Mouse (Mus musculus) liver, adult 2 months (tissue): Measurements from ENCODE around the gene Pde2a. TPM values are rescaled to one million over a fixed set of nuclear protein-coding genes. Genes with fewer than 3 reads are reported as not detected.

ENCODE experiments used
- DNase-seq: peaks from one replicate; pipeline ENCODE4 v3.0.0-alpha.2; 2011; ENCODE audit warnings: low read depth, low spot score; ENCODE audit errors: extremely low read depth
- H3K27ac ChIP-seq: fragments of 200-500 bp; replicated peaks from 2 replicates; pipeline ENCODE4 v1.5.1; 2012; ENCODE audit warnings: low read depth, mild to moderate bottlenecking, control low read depth, inconsistent platforms, low read length; ENCODE audit not compliant: insufficient read depth
- H3K27me3 ChIP-seq: fragments of 200-500 bp; 2 replicates; pipeline ENCODE4 v1.6.1; 2012; ENCODE audit warnings: mild to moderate bottlenecking, moderate library complexity, low read length, inconsistent platforms; ENCODE audit not compliant: control insufficient read depth, insufficient read depth
- H3K36me3 ChIP-seq: fragments of 200-500 bp; 2 replicates; pipeline ENCODE4 v1.6.1; 2012; ENCODE audit warnings: low read length, inconsistent platforms; ENCODE audit not compliant: control insufficient read depth, insufficient read depth
- H3K4me1 ChIP-seq: fragments of 200-500 bp; 2 replicates; pipeline ENCODE4 v1.6.1; 2011; ENCODE audit warnings: low read length; ENCODE audit not compliant: control insufficient read depth, insufficient read depth
- H3K4me3 ChIP-seq: fragments of 200-500 bp; 2 replicates; pipeline ENCODE4 v1.5.1; 2011; ENCODE audit warnings: low read depth, mild to moderate bottlenecking, control low read depth, low read length, moderate library complexity; ENCODE audit not compliant: insufficient read depth
- H3K79me2 ChIP-seq: fragments of 200-500 bp; 2 replicates; pipeline ENCODE4 v1.6.1; 2012; ENCODE audit warnings: inconsistent platforms, mild to moderate bottlenecking, low read length, moderate library complexity; ENCODE audit not compliant: control insufficient read depth, insufficient read depth
- H3K9ac ChIP-seq: fragments of 200-500 bp; 2 replicates; pipeline ENCODE4 v1.6.1; 2012; ENCODE audit warnings: low read depth, mild to moderate bottlenecking, control low read depth, inconsistent platforms, low read length
- CTCF ChIP-seq: fragments of 200-500 bp; IDR thresholded peaks from 2 replicates; pipeline ENCODE4 v1.5.1; 2011; ENCODE audit warnings: low read depth, low read length, control low read depth
- POLR2A ChIP-seq: fragments of 200-500 bp; IDR thresholded peaks from 2 replicates; pipeline ENCODE4 v1.6.1; 2011; ENCODE audit warnings: low read length, control low read depth; ENCODE audit not compliant: insufficient read depth; ENCODE audit errors: extremely low read depth
- WGBS: fragments of 180-500 bp; shearing (Covaris S2); methylation state at CpG from one replicate; pipeline ENCODE4 v1.1.7; 2018; 5-methylcytosine and 5-hydroxymethylcytosine counted together
- polyA plus RNA-seq: library from polyadenylated mRNA; depleted of rRNA; stranded (reverse); fragments of >200 nt; gene quantifications from 2 replicates; pipeline ENCODE4 v1.2.3, GENCODE M21; 2012; rRNA removed
- total RNA-seq: library from RNA; depleted of rRNA; stranded (reverse); fragments of >200 nt; gene quantifications from 2 replicates; pipeline ENCODE4 v1.2.3, GENCODE M21; 2014; rRNA removed

Gene Pde2a
- total RNA-seq (11.4 and 13.2 TPM in 2 replicates), polyA plus RNA-seq (7.7 and 7.9 TPM in 2 replicates)

DNA sequence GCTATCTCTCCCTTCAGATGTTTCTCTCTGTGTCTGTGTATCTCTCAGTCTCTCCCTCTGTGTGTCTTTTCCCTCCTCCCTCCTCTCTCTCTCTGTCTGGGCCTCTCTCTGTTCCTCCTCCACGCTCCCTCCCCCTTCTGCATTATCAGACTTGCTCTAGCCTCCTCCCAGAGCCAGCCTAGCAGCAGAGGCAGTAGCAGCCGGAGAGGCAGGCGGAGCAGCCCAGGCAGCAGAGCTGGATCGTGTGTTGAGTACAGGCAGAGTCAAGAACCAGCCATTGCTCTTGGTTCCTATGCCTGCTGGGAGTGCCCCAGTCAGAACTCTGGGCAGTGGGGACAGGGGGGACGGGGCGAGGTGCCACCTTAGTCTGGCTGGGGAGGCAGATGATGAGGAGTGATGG is at the start of gene Pde2a:
Gene Pde2a (plus strand): TSS at position 163 of the 400 bp plus-strand sequence.
- Histone ChIP-seq H3K4me3 (no peak within 1 kb of the TSS), H3K79me2 (no peaks in the 10 kb centered on the region), H3K9ac (no peak within 1 kb of the TSS), H3K27me3 (no peaks in the 10 kb centered on the region), H3K27ac (no peak within 1 kb of the TSS), H3K36me3 (no peaks in the 10 kb centered on the region), H3K4me1 (no peaks in the 10 kb centered on the region)
- DNase-seq = no peak
- WGBS = 33% methylated on average over 6 of the region's 6 CpGs
- TF ChIP-seq POLR2A = no peak
- TF ChIP-seq CTCF = no peak

DNA sequence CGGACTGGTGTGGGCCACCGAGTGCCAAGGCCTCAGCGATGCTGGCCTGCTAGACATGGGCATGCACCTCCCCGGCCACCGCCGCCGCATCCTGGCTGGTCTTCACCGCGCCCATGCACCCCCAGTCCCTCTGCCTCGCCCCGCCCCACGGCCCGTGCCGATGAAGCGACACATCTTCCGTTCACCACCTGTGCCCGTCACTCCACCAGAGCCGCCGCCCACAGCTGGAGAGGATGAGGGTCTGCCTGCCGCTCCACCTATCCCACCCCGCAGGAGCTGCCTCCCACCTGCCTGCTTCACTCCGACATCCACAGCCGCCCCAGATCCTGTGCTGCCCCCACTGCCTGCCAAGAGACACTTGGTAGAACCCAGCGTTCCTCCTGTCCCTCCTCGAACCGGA is 48.4 kb upstream of the Pde2a start:
- WGBS = 93% methylated on average over 26 of the region's 26 CpGs
- H3K27ac ChIP-seq = no peak overlapping the region
- TF ChIP-seq POLR2A (no peak), CTCF (no peak)
- no peak for DNase-seq
- no peak overlapping the region for H3K9ac ChIP-seq
- H3K27me3 ChIP-seq = no peaks in the 10 kb centered on the region
- peaks cover 5% of the 10 kb centered on the region; the same call in 1 of the 2 replicates for H3K79me2 ChIP-seq
- peaks cover 4% of the 10 kb centered on the region for H3K4me1 ChIP-seq
- H3K36me3 ChIP-seq = no peaks in the 10 kb centered on the region
- no peak overlapping the region for H3K4me3 ChIP-seq

DNA sequence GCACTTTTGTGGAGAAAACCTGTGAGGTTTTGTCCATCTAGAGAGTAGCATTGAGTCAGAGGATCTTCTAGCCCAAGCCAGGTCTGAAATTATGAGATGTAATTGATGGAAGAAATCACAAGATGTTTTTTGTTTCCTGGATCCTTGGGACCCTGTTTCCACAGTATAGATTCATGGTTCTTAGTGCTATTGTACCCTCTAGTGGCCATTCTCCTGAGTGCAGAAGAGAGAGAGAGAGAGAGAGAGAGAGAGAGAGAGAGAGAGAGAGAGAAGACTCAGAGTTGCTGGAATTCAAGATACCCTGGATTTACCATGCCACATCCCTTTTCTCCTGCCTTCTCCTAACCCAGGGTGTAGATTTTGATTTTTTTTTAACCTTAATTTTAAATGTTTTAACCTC is 47.3 kb upstream of the Pde2a start:
- peaks cover 5% of the 10 kb centered on the region; the same call in 1 of the 2 replicates for H3K79me2 ChIP-seq
- TF ChIP-seq CTCF (no peak), POLR2A (no peak)
- H3K27ac ChIP-seq = no peak overlapping the region
- DNase-seq = peak; percentile 55
- no peaks in the 10 kb centered on the region for H3K36me3 ChIP-seq
- H3K9ac ChIP-seq = no peak overlapping the region
- H3K4me1 ChIP-seq = peaks cover 4% of the 10 kb centered on the region
- no peaks in the 10 kb centered on the region for H3K27me3 ChIP-seq
- H3K4me3 ChIP-seq = no peak overlapping the region

DNA sequence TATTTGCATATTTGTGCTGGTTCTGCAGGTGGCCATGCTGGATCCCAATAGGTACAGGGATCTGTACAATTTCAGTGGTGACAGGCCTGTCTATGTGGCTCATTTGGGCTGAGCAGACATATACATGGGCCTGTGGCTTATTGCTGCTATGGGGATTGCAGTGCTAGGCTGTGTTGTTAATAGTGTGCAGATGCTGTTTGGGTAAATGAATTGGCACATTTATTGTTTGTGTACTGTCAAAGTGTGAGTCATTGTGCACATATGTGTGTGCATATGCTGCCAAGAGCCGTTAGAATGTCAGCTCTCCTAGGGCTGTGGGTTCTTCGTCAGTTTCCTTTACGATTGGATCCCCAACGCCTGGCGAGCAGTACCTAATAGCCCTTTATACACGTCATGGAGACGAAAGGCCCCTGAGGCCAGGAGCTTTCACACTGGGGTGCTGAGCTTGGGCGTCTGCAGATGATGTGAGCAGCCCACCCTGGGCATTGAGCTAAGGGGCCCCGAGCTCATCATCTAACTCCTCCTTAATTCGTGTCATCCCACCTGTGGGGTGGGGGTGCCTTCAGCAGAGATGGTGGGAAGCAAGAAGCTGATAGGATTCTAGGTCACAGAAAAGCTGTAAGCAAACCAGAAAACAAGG is 44.7 kb upstream of the Pde2a start:
- peaks cover 17% of the 10 kb centered on the region for H3K4me1 ChIP-seq
- no peaks in the 10 kb centered on the region for H3K36me3 ChIP-seq
- TF ChIP-seq POLR2A = no peak
- TF ChIP-seq CTCF = no peak
- no peak overlapping the region for H3K9ac ChIP-seq
- WGBS = 83% methylated on average over 10 of the region's 10 CpGs
- DNase-seq = no peak
- no peaks in the 10 kb centered on the region for H3K27me3 ChIP-seq
- H3K4me3 ChIP-seq = no peak overlapping the region
- H3K79me2 ChIP-seq = peaks cover 11% of the 10 kb centered on the region
- peak overlapping the region; percentile 87; the same call in 1 of the 2 replicates for H3K27ac ChIP-seq

DNA sequence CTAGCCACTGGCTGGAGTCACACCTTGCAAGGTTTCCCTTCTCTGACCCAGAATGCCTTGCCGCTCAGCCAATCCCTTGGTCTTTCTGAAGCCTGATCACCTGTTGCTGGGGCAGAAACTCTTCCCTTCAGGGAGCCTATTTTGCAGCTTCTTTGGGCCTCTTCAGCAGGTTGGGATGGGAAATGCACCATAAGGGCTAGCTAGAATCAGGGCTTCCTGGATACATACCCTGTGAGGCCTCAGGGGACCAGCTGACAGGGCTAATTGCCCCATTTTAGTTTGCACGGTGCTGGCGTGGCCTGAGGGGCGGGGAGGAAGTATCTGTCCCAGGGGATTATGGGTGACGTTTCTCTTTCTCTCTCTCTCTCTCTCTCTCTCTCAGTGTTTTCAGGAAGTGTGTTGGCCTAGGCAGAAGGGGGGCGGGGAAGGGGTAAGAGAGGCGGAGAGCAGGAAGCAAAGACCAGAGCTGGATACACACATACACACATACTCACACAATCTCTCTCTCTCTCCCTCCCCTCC is 43.7 kb upstream of the Pde2a start:
- H3K9ac ChIP-seq = peak overlapping the region; percentile 71
- peak; percentile 86 for DNase-seq
- TF ChIP-seq CTCF (no peak), POLR2A (peak; percentile 49; the same call in 1 of the 2 replicates)

DNA sequence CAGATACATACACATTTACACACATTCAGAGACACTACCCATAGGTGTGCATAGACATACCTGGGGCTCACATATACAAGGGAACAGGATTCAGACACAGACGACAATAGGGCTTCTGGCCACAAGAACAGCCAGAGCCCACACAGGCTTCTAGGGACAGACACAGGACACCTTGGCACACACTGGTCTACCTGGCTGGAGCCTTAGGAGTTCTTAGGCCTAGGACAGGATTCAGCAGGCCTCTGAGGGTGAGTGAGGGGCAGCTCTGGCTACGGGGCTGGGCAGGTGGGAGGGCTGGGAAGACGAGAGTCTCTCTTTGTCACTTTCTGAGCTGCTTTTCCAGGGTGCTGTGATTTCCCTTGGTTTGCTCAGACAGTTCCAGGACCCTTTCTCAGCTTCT is 43.2 kb upstream of the Pde2a start:
- H3K27ac ChIP-seq = peak overlapping the region; percentile 95
- no peaks in the 10 kb centered on the region for H3K36me3 ChIP-seq
- DNase-seq = no peak
- 17% methylated on average over 3 of the region's 3 CpGs for WGBS
- peaks cover 7% of the 10 kb centered on the region for H3K79me2 ChIP-seq
- H3K9ac ChIP-seq = peak overlapping the region; percentile 71
- H3K4me1 ChIP-seq = peaks cover 19% of the 10 kb centered on the region
- TF ChIP-seq POLR2A = no peak
- no peaks in the 10 kb centered on the region for H3K27me3 ChIP-seq
- peak overlapping the region; percentile 77 for H3K4me3 ChIP-seq

More for the DNA sequence above, 43.7 kb upstream of the Pde2a start:
- no peaks in the 10 kb centered on the region for H3K36me3 ChIP-seq
- H3K4me3 ChIP-seq = peak overlapping the region; percentile 77
- peaks cover 19% of the 10 kb centered on the region for H3K4me1 ChIP-seq
- 5% methylated on average over 7 of the region's 7 CpGs for whole genome bisulfite sequencing
- peaks cover 11% of the 10 kb centered on the region for H3K79me2 ChIP-seq
- H3K27ac ChIP-seq = peak overlapping the region; percentile 95
- H3K27me3 ChIP-seq = no peaks in the 10 kb centered on the region
